Mouse (Mus musculus) heart, postnatal 25 days (tissue): ENCODE measurements at regions not wholly inside any gene's neighbourhood (a gene's known extent, or its start where the extent isn't known, plus 50 kb on each side); places are given as distances from the start of the nearest gene placed in this dataset.
"Not testable (repeated sequence)": the region's sequence is repeated elsewhere in the genome, so short reads cannot be mapped to it uniquely, and the experiment has no call there.

Experiments
- DNase-seq: peaks from one replicate; pipeline ENCODE4 v3.0.0; 2022; ENCODE audit warnings: low spot score
- intact Hi-C: fragments of 180-260 bp; cut with DNase I; formaldehyde crosslinking; loops from one replicate; pipeline ENCODE4 v1.15.1; 2025

DNA sequence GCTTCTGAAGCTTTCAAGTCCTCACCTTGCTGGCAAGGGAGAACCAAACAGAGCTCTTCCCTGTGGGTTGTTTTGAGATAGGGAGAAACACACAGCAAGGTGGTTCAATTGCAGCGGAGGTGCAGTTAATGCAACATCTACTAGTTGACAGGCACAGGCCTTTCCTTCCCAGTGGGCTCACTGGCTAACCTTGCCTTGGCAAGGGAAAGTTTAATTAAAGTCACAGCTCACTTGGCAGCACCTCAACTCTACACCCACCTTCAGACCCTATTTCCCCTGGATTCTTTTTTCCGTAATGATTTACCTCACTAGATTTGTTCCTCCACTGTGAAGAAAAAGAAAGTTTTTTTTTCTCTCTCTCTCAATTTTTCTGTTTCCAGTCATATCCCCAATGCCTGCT is 314.5 kb downstream of the Tlr4 start:
- intact Hi-C loops, result no loop called here

DNA sequence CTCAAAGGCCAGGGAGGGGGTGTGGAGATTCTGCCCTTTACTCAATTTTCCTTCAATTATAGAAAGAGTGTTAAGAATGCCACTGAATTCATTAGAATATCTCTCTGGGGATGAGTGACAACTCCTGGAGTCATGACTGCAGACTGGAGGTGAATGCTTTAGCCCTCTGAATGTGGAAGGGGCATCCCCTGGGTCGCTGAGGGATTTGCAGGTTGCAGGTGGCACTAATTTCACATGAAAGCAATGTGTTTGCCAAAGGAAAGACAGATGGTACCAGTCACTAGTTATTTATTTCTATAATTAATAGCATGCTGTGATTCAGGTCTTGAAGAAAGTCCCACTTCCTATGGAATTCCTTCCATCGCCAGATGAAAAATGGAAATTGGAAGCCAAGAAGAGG is 321.1 kb downstream of the Tlr4 start:
- DNase-seq, result no peak
- intact Hi-C loops, result no loop called here

More for the DNA sequence above, 314.5 kb downstream of the Tlr4 start:
- no peak for DNase-seq

DNA sequence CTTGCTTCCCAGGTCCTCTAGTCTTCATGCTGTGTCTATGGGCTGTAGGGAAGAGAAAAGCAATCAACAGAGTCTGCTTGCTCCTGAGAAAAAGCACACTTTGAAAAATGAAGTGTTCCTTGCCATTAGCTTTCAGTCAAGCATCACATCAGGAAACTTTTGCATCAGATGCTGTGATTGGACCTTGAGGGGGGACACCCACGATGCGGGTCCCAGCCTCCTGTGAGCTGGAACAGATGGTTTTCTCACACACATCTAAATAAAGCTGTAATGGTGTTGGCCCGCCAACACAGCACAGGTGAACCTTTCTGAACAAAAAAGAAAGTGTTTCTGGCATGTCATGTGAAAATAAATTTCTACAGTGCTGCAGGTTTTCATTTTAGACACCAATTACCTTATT is 335.3 kb downstream of the Tlr4 start:
- intact Hi-C loops, result no loop called here
- no peak for DNase-seq

DNA sequence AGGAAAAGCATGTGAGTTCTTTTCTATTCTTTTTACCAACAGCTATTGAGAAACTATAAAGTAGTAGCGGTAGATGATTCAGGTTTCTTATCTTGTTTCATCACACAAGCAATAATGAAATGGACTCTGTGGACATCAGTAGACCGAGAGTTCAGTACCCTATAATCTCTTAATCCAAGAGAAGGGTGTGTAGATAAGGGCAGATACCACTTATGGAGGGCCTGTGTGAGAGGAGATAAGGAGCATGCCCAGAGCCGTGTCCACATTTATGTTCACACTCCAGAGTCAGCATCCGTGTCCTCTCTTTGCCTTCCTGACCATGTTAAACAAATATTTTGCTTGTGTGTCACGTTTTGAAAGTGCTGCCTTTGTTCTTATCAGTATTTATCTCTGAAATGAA is 340.3 kb downstream of the Tlr4 start:
- DNase-seq, result no peak
- intact Hi-C loops, result no loop called here

DNA sequence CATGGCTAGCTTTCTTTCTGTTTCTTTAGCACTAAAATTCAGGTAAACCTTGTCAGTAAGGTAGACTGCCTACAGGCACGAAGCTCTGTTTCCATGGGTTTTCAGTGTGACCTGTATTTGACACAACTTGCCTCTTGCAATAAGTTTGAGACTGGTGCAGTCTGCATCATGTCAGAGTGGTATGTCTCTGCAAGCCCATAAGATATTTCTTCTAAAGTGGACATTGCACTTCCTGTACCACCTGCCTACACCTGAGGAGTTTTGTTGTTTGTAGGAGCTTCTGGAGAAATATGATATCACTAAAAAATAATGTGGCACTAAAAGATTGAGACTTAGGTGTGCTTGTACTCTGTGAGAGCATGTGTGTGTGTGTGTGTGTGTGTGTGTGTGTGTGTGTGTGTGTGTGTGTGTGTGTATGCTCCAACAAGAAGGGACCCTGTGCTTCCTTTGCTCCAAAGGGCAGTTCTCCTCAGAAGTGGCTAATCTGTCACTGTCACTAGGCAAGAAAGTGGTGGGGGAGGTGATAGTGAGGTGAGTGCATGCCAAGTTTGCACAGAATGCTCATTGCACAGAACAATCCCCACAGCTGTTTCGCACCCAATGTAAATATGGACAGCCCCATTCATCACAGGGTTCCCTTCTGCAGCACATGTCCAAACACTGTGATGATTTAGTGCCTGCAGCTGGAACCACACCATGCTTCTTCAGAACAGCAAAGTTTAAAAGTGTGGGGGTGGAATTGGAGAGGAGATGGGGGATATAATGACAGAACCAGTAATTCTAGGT is 360.5 kb downstream of the Tlr4 start:
- intact Hi-C loops, result no loop called here
- no peak for DNase-seq

DNA sequence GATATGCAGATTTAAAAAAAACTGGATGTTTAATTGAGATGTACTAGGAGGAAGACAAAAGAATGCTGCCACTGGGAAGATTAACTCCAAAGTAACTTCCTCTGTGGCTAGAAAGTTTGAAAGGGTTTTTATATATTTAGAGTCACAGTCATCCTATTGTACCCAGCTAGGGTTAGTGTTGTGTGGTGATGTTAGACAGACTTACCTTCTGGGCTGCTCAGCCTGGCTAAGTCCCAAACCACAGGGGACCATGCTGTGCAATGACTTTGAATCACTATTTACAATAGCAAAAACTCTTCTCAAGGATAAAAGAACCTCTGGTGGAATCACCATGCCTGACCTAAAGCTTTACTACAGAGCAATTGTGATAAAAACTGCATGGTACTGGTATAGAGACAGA is 363.2 kb downstream of the Tlr4 start:
- intact Hi-C loops, result no loop called here
- DNase-seq, result no peak

DNA sequence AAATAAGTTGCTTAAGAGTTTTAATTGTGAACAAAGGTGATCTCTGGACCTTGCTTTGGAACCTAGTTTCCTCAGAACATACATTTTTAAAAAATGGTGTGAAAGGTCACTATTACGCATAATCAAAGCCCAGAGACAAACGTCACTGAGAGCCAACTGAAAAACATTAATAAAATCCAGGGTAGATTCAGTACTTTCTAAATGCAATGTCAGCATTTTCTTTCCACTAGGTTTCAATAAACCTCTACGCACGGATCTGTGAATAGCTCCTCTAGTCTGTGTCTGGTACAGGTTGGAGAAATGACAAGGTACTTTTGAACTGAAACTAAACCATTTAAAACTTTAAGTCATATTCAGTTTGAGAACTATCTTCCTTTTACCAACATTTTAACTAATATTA is 367.0 kb downstream of the Tlr4 start:
- no peak for DNase-seq
- intact Hi-C loops, result no loop called here

DNA sequence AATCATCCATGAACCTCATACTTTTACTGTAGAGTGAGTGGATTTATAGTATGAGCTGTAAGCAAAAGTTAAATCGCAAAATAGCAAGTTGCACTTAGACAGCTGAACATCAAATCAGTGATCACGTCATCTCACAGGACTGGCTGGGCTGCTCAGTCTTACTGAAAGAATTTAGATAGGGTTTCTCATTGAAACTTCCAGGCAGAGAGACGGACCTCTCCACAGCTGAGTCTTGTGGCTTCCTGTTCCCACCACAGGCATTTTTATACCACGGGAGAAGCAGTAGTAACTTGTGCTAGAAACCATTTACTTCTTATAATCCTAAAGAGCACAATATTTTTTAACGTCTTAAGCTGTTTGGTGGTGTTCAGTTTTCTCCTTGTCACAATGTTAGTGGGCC is 369.5 kb downstream of the Tlr4 start:
- DNase-seq, result no peak
- intact Hi-C loops, result no loop called here

DNA sequence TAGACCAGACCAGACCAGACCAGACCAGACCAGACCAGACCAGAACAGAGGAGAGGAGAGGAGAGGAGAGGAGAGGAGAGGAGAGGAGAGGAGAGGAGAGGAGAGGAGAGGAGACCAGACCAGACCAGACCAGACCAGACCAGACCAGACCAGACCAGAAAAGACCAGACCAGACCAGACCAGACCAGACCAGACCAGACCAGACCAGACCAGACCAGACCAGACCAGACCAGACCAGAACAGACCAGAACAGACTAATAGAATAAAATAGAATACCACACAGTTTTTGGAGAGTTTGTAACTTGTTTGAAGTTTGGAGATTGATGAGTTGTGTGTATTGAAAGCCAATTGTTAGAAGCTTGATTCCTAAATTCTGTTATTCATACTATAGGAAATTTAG is 381.0 kb downstream of the Tlr4 start:
- intact Hi-C loops, result not testable (repeated sequence)
- DNase-seq, result peak; percentile 29

DNA sequence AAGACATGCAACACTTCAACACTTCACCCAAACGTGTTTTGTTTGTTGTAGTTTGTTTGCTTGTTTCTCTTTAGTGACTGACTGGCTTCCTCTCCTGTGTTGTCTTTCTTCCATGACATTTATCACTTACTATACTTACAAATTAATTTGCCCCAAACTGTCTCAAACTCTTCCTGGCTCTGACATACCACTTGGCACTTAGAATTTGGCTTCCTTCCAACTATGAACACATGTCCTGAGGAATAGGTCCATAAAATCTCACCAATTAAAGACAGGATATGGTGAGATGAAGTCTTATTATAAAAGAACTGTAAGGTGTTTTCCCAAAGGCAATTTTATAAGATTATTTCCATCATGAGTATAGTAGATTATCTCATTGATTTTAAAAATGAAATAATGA is 386.0 kb downstream of the Tlr4 start:
- intact Hi-C loops, result no loop called here
- DNase-seq, result no peak

DNA sequence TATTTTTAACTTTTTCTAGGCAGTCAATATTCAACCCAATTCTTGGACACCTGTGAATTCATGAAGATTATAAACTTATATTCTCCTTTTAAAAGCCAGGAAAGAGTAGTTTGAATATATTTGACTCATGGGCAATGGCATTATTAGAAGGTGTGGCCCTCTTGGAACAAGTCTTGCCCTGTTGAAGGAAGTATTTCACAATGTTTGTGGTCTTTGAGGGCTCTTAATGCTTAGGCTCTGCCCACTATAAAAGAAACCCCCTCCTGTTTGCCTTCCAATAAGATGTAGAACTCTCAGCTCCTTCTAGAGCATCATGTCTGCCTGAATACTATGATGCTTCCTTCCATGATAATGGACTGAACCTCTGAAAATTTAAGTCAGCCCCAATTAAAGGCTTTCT is 397.1 kb downstream of the Tlr4 start:
- DNase-seq, result no peak
- intact Hi-C loops, result no loop called here

DNA sequence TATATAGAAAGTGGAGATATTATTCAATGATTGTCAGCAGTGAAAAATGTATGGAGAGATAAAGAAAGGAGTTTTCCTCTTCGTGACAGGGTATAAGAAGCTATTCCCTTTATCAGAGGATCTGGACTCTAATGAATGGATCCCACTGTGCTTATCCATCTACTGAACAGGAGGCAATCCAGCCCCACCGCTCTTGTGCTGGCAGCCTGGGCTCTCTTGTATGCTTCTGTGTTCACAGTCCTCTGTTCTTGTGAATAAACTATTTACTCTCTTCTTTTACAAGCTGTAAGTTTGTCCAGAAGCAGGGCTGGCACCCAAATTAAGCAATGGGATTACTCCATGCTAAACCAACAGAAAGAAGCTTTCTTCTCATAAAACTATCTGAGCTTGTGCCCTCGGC is 401.8 kb downstream of the Tlr4 start:
- DNase-seq, result no peak
- intact Hi-C loops, result no loop called here

DNA sequence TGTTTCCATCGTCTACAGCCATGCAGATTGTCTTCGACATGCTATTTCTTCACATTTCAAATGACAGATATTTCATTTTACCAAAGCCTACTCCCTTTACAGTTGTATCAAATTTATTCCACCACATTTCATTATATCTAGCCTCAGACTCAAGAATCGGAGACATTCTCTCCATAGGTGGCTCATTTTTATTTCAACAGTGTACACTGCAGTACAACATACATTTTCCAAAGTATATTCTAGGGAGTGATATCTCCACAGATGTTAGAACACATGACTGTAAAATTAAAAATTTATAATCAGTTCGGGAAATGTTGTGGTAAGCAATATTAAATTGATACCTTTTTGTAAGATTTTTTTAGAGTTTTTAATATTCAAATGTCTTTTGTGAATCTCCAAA is 446.2 kb downstream of the Tlr4 start:
- no peak for DNase-seq
- intact Hi-C loops, result no loop called here

DNA sequence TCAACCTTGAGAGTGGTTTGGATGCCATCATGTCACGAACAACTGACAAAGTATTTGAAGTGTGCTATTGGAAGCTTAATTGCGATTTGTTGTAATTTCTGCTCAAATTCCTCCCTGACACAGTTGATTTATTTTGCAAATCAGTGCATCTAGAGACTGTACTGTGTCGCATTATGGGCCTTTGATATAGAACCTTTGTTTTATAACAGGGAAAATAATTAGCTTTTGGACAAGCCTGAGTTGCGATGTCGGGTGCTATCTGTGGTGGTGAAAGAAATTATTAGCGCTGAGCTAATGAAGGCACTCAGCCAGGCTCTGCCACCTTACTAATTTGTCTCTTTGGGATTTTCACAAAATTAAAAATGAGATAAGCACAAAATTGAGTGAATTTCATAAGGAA is 473.6 kb downstream of the Tlr4 start:
- intact Hi-C loops, result no loop called here
- DNase-seq, result no peak

DNA sequence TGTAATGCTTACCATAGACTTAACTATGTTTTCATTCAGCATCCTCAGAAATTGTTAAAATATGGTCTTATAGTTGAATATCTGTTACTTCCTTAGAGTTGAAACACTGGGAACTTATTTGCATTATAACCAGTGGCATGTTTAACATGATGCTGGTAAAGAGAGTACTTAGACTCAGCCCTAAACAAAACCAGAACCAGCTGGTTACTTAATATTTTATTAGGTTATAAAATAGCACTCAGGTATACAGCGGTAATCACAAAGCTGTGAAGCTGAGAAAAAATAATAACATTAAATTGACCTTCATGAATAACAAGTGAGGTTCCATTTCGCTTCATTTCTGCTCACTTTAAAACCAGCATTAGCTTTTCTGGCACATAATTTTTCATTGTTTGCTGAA is 474.4 kb downstream of the Tlr4 start:
- intact Hi-C loops, result no loop called here

DNA sequence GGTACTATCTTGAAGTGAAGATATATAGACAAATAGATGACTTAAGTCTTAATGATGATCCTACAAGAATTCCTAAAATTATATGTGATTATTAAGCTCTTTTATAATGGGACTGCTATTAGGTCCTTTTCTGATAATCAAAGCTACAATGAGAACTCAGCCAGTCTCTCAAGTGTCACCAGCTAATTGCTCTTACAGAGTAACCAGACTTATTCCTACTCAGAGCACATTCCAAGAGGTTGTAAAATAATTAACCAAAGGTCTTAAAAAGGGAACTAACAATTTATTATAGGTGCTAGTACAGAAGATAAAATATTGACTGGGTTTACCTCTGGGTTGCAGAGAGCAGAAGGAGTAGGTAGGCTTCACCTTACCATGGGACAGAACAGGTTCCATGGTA is 492.7 kb downstream of the Tlr4 start:
- DNase-seq, intact Hi-C loops: not testable (repeated sequence)

More for the DNA sequence above, 474.4 kb downstream of the Tlr4 start:
- DNase-seq, result no peak
